Mouse (Mus musculus) spleen, adult 2 months (tissue): Measurements from ENCODE around the gene Csdc2. TPM values are rescaled to one million over a fixed set of nuclear protein-coding genes. Genes with fewer than 3 reads are reported as not detected.

Experiments used
- DNase-seq, 2 experiments: peaks; one replicate each; pipeline versions ENCODE4 v3.0.0 to v3.0.0-alpha.2; 2012 to 2021; ENCODE audit warnings: low spot score in 2 of 2, low read depth in 1 of 2
- H3K27ac ChIP-seq: fragments of 200-500 bp; 2 replicates; pipeline ENCODE4 v1.5.1; 2012; ENCODE audit warnings: low read length, inconsistent platforms; ENCODE audit not compliant: insufficient read depth
- H3K27me3 ChIP-seq: fragments of 200-500 bp; 2 replicates; pipeline ENCODE4 v1.6.1; 2012; ENCODE audit warnings: mild to moderate bottlenecking, moderate library complexity, low read length, inconsistent platforms; ENCODE audit not compliant: control insufficient read depth, insufficient read depth
- H3K36me3 ChIP-seq: fragments of 200-500 bp; 2 replicates; pipeline ENCODE4 v1.6.1; 2012; ENCODE audit warnings: mild to moderate bottlenecking, low read length, inconsistent platforms; ENCODE audit not compliant: control insufficient read depth, insufficient read depth
- H3K4me1 ChIP-seq: fragments of 200-500 bp; 2 replicates; pipeline ENCODE4 v1.6.1; 2011; ENCODE audit warnings: inconsistent platforms; ENCODE audit not compliant: control insufficient read depth, insufficient read depth, insufficient read length
- H3K4me3 ChIP-seq: fragments of 200-500 bp; 2 replicates; pipeline ENCODE4 v1.5.1; 2011; ENCODE audit warnings: mild to moderate bottlenecking, inconsistent platforms; ENCODE audit not compliant: insufficient read depth, insufficient read length; ENCODE audit errors: extremely low read depth
- CTCF ChIP-seq: fragments of 200-500 bp; IDR thresholded peaks from 2 replicates; pipeline ENCODE4 v1.5.1; 2011; ENCODE audit warnings: mild to moderate bottlenecking, inconsistent platforms; ENCODE audit not compliant: insufficient read depth, insufficient read length, insufficient replicate concordance; ENCODE audit errors: extremely low read depth
- POLR2A ChIP-seq: fragments of 200-500 bp; IDR thresholded peaks from 2 replicates; pipeline ENCODE4 v1.6.1; 2011; ENCODE audit warnings: low read depth, low read length, inconsistent platforms
- WGBS: fragments of 180-500 bp; shearing (Covaris S2); methylation state at CpG from one replicate; pipeline ENCODE4 v1.1.7; 2018; 5-methylcytosine and 5-hydroxymethylcytosine counted together
- polyA plus RNA-seq: library from polyadenylated mRNA; depleted of rRNA; stranded (reverse); fragments of >200 nt; gene quantifications from 2 replicates; pipeline ENCODE4 v1.2.3, GENCODE M21; 2012; rRNA removed

Gene Csdc2
- polyA plus RNA-seq, 1 experiment, result 5.4 TPM

GRCm38 (mm10) chr15:81985267-81986161 lies 49.0 kb downstream of the Csdc2 start:
- WGBS, result 82% methylated on average over 2 of the region's 2 CpGs
- TF ChIP-seq POLR2A, result no peak
- no peak for TF ChIP-seq CTCF
- no peak overlapping the region for H3K27ac ChIP-seq
- no peak for DNase-seq
- H3K4me1 ChIP-seq, result no peaks in the 10 kb centered on the region
- no peaks in the 10 kb centered on the region for H3K27me3 ChIP-seq
- no peaks in the 10 kb centered on the region for H3K36me3 ChIP-seq
- H3K4me3 ChIP-seq, result no peak overlapping the region

GRCm38 (mm10) chr15:81987646-81988045 lies 51.1 kb downstream of the Csdc2 start, which contains the start of gene Xrcc6:
Gene Xrcc6, plus strand, starts transcription at chr15:81987835.
- no peak for TF ChIP-seq POLR2A
- no peak for TF ChIP-seq CTCF
- H3K27ac ChIP-seq, result no peak within 1 kb of the TSS
- no peak within 1 kb of the TSS for H3K4me3 ChIP-seq
- no peaks in the 10 kb centered on the region for H3K36me3 ChIP-seq
- WGBS, result 85% methylated on average over 3 of the region's 3 CpGs
- no peak for DNase-seq
- no peaks in the 10 kb centered on the region for H3K27me3 ChIP-seq
- H3K4me1 ChIP-seq, result no peaks in the 10 kb centered on the region

GRCm38 (mm10) chr15:81989371-81990062 lies 53.0 kb downstream of the Csdc2 start:
- TF ChIP-seq CTCF (peak; percentile 69; the same call in 1 of the 2 replicates), POLR2A (no peak)
- WGBS, result 63% methylated on average over 11 of the region's 11 CpGs
- DNase-seq, result peak; percentile 38 to 53
- H3K27me3 ChIP-seq, result no peaks in the 10 kb centered on the region
- 0 out of 2 replicates have a peak, but pooled peaks cover 2% of the 10 kb centered on the region for H3K36me3 ChIP-seq
- H3K27ac ChIP-seq, result no peak overlapping the region
- no peak overlapping the region for H3K4me3 ChIP-seq
- no peaks in the 10 kb centered on the region for H3K4me1 ChIP-seq

GRCm38 (mm10) chr15:81990549-81990948 lies 54.0 kb downstream of the Csdc2 start:
- TF ChIP-seq POLR2A (no peak), CTCF (no peak)
- H3K27ac ChIP-seq, result no peak overlapping the region
- H3K4me3 ChIP-seq, result no peak overlapping the region
- no peaks in the 10 kb centered on the region for H3K27me3 ChIP-seq
- 0 out of 2 replicates have a peak, but pooled peaks cover 2% of the 10 kb centered on the region for H3K36me3 ChIP-seq
- H3K4me1 ChIP-seq, result no peaks in the 10 kb centered on the region
- 45% methylated on average over 7 of the region's 7 CpGs for WGBS
- DNase-seq, result no peak

- no peak for DNase-seq
- no peaks in the 10 kb centered on the region for H3K4me1 ChIP-seq
- 88% methylated on average over 6 of the region's 6 CpGs for WGBS
- H3K4me3 ChIP-seq, result no peak overlapping the region
- H3K36me3 ChIP-seq, result peaks cover 12% of the 10 kb centered on the region
- TF ChIP-seq CTCF, result no peak
- no peak for TF ChIP-seq POLR2A
- no peak overlapping the region for H3K27ac ChIP-seq
- no peaks in the 10 kb centered on the region for H3K27me3 ChIP-seq
These were observed 57.4 kb downstream of the Csdc2 start for GRCm38 (mm10) chr15:81993992-81994391.

Other genes starting within 250 kb of the Csdc2 start
- 0.61 and 0.63 TPM in 2 replicates for gene Chadl, start 239.5 kb upstream of the Csdc2 start, polyA plus RNA-seq
- 18.8 and 24.9 TPM in 2 replicates for gene Zc3h7b, start 191.7 kb upstream of the Csdc2 start, polyA plus RNA-seq
- 26.6 and 28.4 TPM in 2 replicates for gene Rangap1, start 191.2 kb upstream of the Csdc2 start, polyA plus RNA-seq
- gene Tef, start 134.3 kb upstream of the Csdc2 start, polyA plus RNA-seq, result 21.2 and 21.9 TPM in 2 replicates
- 24.8 and 36.6 TPM in 2 replicates for gene Tob2, start 78.0 kb upstream of the Csdc2 start, polyA plus RNA-seq
- 22.7 and 29.8 TPM in 2 replicates for gene Phf5a, start 64.8 kb upstream of the Csdc2 start, polyA plus RNA-seq
- 68.7 and 80.4 TPM in 2 replicates for gene Aco2, start 64.5 kb upstream of the Csdc2 start, polyA plus RNA-seq
- gene Polr3h, start 10.5 kb upstream of the Csdc2 start, polyA plus RNA-seq, result 8.6 and 11.1 TPM in 2 replicates
- 18.2 and 28.1 TPM in 2 replicates for gene Pmm1, start 24.2 kb downstream of the Csdc2 start, polyA plus RNA-seq
- not detected in 2 replicates for gene 1700029P11Rik, start 43.8 kb downstream of the Csdc2 start, polyA plus RNA-seq
- 11.8 TPM in 2 replicates for gene Xrcc6, start 51.1 kb downstream of the Csdc2 start, polyA plus RNA-seq
- 15.4 and 18.1 TPM in 2 replicates for gene Desi1, start 97.1 kb downstream of the Csdc2 start, polyA plus RNA-seq
- gene Snu13, start 110.8 kb downstream of the Csdc2 start, polyA plus RNA-seq, result 34.5 and 37.5 TPM in 2 replicates
- not detected in 2 replicates for gene 4930407I10Rik, start 122.4 kb downstream of the Csdc2 start, polyA plus RNA-seq
- 0.05 TPM in 1 of 2 replicates, not detected in the other for gene Mei1, start 133.2 kb downstream of the Csdc2 start, polyA plus RNA-seq
- 16.2 and 16.7 TPM in 2 replicates for gene Ccdc134, start 191.2 kb downstream of the Csdc2 start, polyA plus RNA-seq
- gene Srebf2, start 210.4 kb downstream of the Csdc2 start, polyA plus RNA-seq, result 204 and 317 TPM in 2 replicates